Mouse (Mus musculus) brain, embryonic 18.5 days (tissue): ENCODE measurements around the gene Gm11492.

Experiments used
- DNase-seq: peaks from one replicate; pipeline ENCODE4 v3.0.0-alpha.2; 2012; ENCODE audit warnings: low read depth, low spot score

Gm11492 gene

DNA sequence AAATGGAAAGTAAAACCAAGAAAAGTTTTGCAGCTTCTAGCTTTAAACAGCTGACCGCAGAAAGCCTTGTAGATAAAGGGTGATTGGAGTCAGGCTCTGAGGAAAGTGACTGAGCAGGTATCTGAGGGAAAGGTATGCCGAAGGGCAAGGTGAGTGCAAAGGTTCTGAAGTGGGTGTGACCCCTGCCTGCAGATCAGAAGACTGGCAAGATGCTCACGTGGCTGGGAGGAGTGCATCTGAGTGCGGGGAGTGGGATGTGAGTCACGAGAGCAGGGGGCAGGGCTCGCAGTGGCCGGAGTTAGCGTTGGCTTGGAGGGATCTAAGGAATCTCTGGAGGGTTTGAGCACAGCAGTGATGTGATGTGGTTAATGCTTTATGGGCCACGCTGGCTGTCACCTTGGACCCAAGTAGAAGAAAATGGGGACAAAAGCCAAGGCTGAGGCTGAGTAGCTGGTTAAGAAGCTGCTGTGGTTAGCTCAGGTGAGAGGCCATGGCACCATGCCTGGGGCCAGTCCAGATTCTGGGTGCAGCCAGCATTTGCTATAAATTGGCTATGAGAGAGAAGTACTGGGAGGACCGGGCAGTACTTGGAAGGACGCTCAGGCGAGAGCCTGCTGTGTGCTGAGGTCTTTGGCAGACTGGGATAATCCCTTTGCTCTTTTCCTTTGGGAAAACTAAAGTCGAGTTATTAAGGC lies 33.1 kb downstream of the Gm11492 start:
- DNase-seq: no peak

DNA sequence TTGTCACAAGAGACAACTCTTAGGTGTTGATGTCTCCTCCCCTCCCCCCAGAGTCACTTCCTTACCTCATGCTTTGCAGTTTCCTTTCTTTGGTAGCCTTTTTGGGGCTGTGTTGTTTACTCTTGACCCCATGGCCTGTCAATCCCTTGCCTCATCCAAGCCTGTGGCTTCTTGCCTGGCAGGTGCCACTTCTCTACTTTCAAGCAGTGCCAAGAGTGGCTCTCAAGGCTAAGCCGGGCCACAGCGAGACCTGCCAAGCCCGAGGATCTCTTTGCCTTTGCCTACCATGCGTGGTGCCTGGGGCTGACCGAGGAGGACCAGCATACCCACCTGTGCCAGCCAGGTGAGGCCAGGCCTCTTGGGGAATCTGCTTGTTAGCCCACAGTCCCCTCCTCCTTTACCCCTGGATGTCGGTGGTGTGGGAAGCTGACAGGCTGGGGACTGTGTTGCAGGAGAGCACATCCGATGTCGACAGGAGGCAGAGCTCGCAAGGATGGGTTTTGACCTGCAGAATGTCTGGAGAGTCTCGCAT lies 33.9 kb downstream of the Gm11492 start:
- DNase-seq: no peak

DNA sequence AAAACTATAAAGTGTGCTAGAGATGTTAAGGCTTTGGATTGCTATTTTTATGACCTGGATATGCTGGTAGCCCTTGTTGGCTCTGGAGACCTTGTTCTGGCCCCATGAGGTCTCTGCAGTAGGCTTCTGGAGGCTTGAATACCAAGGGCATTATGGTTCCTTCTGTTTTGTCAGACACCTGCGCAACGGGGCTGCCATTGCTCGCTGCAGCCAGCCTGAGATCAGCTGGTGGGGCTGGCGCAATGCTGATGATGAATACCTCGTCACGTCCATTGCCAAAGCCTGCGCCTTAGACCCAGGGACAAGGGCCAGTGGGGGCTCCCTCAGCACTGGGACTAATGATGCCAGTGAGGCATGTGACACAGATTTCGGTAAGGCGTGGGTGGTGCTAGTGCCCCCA lies 35.8 kb downstream of the Gm11492 start:
- no peak for DNase-seq

DNA sequence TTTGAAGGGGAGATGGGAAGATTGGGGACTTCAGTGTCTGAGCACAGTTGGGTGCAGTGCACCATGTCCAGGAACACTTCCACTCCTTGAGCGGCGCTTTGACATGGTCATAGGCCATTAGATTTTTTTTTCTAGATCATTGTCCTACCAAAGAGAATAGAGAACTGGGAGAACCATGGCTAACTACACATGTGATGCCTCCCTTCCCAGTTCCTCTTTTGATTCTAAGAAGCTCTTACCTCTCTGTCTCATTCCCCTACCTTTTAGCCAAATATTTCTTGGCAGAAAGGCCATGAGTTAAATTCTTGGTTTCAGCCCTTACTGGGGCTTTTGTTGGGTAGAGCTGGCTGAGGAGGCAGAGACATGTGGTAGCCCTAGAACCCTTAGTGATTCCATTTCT lies 37.1 kb downstream of the Gm11492 start:
- no peak for DNase-seq

DNA sequence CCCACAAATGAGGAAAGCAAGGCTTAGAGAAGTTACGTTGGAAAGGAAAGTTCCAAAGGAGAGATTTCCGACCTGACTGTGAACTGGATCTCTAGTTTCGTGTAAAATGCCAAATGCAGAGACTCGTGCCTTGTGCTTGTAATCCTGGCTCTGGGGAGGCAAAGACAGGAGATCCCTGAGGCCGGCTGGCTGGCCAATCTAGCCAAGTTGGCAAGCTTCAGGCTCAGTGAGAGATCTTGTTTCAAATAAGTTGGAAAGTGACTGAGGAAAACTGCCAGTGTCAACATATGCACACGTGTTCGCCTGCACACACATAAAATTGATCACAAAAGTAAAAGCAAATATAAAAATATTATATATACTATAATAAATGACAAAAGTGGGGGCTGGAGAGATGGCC lies 42.8 kb downstream of the Gm11492 start:
- DNase-seq: no peak

DNA sequence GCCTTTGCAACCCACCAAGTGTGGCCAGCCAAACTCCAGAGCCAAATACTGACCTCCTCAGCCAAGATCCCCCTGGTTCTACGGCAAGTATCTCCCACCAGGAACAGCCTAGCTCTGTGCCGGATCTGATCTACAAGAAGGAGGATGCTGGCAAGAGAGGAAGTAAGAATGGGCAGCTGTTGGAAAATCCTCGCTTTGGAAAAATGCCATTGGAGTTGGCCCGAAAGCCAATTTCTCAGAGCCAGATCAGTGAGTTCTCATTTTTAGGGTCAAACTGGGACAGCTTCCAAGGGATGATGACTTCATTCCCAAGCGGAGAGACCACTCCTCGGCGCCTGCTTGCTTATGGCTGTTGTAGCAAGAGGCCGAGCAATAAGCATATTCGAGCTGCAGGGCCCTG lies 45.1 kb downstream of the Gm11492 start:
- DNase-seq: no peak

DNA sequence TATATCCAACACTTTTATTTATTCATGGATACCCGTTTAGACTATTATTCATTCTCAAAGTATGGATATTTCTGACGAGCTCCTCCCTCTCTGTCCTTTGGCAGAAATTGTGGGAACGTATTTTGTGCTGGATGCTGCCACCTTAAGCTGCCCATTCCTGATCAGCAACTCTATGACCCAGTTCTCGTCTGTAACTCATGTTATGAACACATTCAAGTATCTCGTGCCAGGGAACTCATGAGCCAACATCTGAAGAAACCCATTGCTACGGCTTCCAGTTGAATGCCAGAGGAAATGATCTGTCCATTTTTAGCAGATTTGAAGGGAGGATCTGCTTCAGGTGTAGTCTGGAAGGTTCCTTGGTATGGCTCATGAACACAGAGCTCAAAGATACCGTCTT lies 47.5 kb downstream of the Gm11492 start:
- DNase-seq: no peak

DNA sequence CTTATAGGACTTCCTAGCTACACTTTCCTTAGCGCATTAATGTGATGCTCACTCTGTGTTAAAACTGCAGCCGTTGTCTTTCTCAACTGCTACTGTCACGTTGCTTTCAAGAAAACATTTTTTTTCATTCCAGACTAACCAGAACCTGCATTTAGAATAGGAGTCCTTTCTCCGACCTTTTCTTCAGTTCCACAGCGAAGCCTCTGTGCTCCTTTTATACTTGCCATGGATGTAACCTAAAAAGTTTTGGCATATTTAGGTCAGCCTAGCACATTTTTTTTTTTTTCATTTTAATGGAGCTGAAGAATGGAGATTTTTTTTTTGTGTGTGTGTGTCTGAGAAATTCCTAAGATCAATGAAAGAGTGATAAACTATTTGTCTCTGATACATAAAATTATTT lies 49.1 kb downstream of the Gm11492 start:
- no peak for DNase-seq

DNA sequence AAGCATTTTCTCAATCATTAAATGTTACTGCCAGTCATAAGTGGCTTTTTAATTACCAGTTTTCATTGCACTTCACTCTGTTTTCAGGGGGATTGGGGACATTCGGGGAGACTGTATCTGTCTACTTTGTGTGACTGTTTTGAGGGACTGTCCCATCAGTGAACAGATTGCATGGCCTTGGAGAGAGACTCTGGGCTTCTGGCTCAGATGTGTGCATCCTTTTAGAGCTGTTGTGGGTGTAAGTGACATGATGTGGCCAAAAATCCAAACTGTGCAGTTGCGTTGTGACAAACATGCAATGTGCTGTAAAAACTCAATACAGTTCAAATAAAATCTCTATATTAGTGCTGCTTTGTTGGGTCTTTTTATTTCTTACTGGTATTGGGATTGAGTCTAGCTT lies 49.5 kb downstream of the Gm11492 start:
- DNase-seq: no peak

DNA sequence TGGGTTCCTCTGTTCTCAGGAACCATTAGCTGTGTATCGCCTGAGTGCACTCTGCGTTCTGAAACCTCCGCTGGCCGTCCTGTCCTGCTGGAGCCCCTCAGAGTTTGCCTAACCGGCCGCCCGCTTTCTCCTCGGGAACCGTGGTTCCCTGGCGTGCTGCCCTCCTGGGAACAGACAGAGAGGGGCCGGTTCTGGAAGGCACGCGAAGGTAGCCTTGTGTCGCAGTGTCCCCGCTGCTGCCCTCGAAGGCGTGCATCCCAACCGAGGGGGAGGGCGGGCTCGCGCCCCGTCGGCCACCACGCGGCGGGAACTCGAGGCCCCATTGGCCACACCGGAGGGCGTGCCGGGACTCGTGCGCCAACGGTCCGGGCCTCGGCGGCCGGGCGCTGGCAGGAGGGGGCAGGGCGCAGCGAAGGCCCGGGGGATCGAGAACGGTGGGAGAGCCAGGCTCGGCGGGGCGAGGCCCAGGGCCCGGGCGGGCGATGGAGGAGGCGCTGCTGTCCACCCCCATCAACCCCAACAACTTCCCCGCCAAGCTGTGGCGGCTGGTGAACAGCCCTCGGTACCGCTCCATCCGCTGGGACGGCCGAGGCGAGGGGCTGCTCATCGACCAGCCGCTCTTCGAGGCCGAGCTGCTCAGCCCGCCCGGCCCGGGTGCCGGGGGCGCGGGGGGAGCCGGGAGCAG lies 50.5 kb downstream of the Gm11492 start, which contains the start of gene Hsf5:
Gene Hsf5, plus strand, starts transcription at position 375 of the 685 bp plus-strand sequence.
- no peak for DNase-seq

DNA sequence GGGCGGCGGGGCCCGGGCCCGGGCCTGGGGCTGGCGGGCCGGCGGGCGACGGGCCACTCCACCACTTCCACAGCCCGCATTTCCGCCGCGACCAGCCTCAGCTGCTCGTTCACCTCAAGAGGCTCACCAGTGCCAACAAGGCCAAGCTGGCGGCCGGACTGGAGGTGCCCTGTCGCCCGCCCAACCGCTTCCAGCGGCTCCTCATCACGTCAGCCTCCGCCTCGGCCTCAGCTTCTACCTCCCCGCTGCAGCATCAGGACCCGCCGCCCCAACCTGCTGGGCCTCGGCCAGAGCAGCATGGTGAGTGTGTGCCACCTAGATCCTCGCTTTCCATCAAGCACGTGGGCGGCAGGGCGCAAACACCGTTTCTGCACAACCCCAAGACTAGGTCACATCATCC lies 51.2 kb downstream of the Gm11492 start:
- DNase-seq: no peak
